Mouse (Mus musculus) embryonic facial prominence, embryonic 11.5 days (tissue): ENCODE results near the gene Znhit6. TPM values are rescaled to one million over a fixed set of nuclear protein-coding genes. Genes with fewer than 3 reads are reported as not detected.

Experiments used
- ATAC-seq: fragments of 200-750 bp; cut with Nextera tagmentation; replicated peaks from 2 replicates; pipeline ENCODE4 v1.8.0; 2017; ENCODE audit warnings: low read depth; ENCODE audit not compliant: insufficient number of reproducible peaks, low FRiP score, low TSS enrichment
- DNase-seq: peaks from one replicate; pipeline ENCODE4 v3.0.0-alpha.2; 2015; ENCODE audit warnings: low spot score
- H3K27ac ChIP-seq: fragments of 300-500 bp; sonication (generic); replicated peaks from 2 replicates; pipeline ENCODE4 v1.5.1; 2014; ENCODE audit warnings: mild to moderate bottlenecking, low read depth, low read length, control low read depth
- H3K27me3 ChIP-seq: fragments of 300-500 bp; sonication (generic); 2 replicates; pipeline ENCODE4 v1.6.1; 2014; ENCODE audit warnings: mild to moderate bottlenecking, low read length, moderate library complexity, mixed read lengths; ENCODE audit not compliant: control insufficient read depth, insufficient read depth
- H3K36me3 ChIP-seq: fragments of 300-500 bp; sonication (generic); replicated peaks from 2 replicates; pipeline ENCODE4 v1.6.1; 2014; ENCODE audit warnings: low read depth, mild to moderate bottlenecking, low read length, moderate library complexity, mixed read lengths; ENCODE audit not compliant: control insufficient read depth, insufficient read depth
- H3K4me1 ChIP-seq: fragments of 300-500 bp; sonication (generic); 2 replicates; pipeline ENCODE4 v1.6.1; 2014; ENCODE audit warnings: low read length, mixed read lengths; ENCODE audit not compliant: control insufficient read depth, insufficient read depth
- H3K4me2 ChIP-seq: fragments of 300-500 bp; sonication (generic); 2 replicates; pipeline ENCODE4 v1.6.1; 2014; ENCODE audit warnings: low read depth, mild to moderate bottlenecking, control low read depth, low read length, moderate library complexity
- H3K4me3 ChIP-seq: fragments of 300-500 bp; sonication (generic); 2 replicates; pipeline ENCODE4 v1.5.1; 2014; ENCODE audit warnings: low read depth, low read length, control low read depth
- H3K9ac ChIP-seq: fragments of 300-500 bp; sonication (generic); replicated peaks from 2 replicates; pipeline ENCODE4 v1.6.1; 2014; ENCODE audit warnings: mild to moderate bottlenecking, control low read depth, low read length
- H3K9me3 ChIP-seq: fragments of 300-500 bp; sonication (generic); replicated peaks from 2 replicates; pipeline ENCODE4 v1.6.1; 2016; ENCODE audit warnings: mild to moderate bottlenecking, low read length, inconsistent platforms, mixed read lengths; ENCODE audit not compliant: control insufficient read depth
- WGBS: fragments of 180-500 bp; shearing (Covaris S2); extraction: QIAGEN DNeasy Blood & Tissue Kit; methylation state at CpG from one replicate; pipeline ENCODE4 v1.1.7; 2014; 5-methylcytosine and 5-hydroxymethylcytosine counted together
- polyA plus RNA-seq: library from polyadenylated mRNA; unstranded; fragments of >200 nt; fragmentation: Nextera tagmentation; extraction: Ambion mirVana; gene quantifications from 2 replicates; pipeline ENCODE4 v1.2.1, GENCODE M21; 2014

Znhit6 gene
- polyA plus RNA-seq, 1 experiment from 2014 or later: 47.2 TPM

DNA sequence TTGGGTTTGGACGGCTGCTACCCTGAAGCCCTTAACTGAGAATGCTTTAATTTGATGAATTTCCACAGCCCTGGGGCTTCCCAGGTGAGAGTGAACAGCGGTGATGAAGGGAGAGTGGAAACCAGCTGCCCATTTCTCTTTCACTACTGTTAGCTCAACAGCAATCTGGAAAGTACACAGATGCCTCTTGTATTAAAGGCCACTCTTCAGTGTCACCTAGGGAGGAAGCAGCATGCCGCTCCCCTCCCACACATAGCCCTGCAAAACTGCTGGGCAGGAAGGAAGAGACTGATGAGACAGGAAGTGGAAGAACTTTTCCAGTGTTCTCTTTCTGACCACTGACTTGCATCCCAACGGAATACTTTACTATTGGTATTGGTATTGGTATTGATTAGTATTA, 37.2 kb downstream of the Znhit6 start:
- WGBS: 90% methylated on average over 4 of the region's 4 CpGs
- H3K27ac ChIP-seq: no peak overlapping the region
- no peaks in the 10 kb centered on the region for H3K27me3 ChIP-seq
- DNase-seq: no peak
- H3K4me1 ChIP-seq: no peaks in the 10 kb centered on the region
- no peak for ATAC-seq
- no peaks in the 10 kb centered on the region for H3K9me3 ChIP-seq
- no peak overlapping the region for H3K9ac ChIP-seq
- H3K4me2 ChIP-seq: no peak overlapping the region
- no peaks in the 10 kb centered on the region for H3K36me3 ChIP-seq
- H3K4me3 ChIP-seq: no peak overlapping the region

DNA sequence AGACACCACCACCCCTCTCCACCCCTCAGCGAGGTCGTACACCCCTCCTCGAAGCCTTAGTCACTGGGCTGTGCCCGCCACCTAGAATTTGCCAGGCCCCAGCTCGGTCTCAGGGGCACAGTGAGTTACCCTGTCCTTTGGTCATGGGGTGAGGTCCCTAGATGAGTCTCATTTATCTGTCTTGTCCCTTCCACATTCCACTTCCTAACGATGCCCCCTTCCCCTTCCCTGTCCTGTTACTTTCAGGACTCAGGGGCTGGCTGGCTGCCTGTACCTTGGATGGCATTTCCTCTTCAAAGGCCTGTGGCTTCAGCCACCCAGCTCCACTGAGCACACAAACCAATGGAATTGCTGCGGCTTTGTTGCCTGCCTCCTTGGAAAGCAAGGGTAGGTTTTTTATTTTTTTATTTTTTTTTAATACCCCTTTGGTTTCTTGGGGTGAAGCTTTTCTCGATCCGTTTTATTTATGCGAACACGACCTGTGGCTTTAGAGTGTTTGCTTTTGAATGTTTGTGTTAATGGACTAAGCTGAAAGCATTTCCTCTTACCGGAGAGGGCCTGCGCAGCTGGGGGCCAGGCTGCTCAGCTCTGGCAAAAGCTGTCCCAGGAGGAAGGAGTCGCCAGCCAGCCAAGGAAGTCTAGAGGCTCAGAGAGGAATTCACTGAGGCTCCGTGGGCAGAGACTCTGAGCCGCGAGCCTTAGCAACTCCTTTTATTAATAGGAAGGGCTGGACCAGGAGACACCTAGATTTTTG, 38.5 kb downstream of the Znhit6 start:
- Histone ChIP-seq H3K4me2 (no peak overlapping the region), H3K27ac (no peak overlapping the region), H3K9me3 (no peaks in the 10 kb centered on the region), H3K9ac (0 out of 2 replicates have a peak overlapping the region, but pooled peaks have one; percentile 23), H3K27me3 (no peaks in the 10 kb centered on the region), H3K4me3 (no peak overlapping the region), H3K4me1 (no peaks in the 10 kb centered on the region), H3K36me3 (no peaks in the 10 kb centered on the region)
- ATAC-seq (no peak), DNase-seq (peak; percentile 60)
- 18% methylated on average over 17 of the region's 17 CpGs for WGBS

DNA sequence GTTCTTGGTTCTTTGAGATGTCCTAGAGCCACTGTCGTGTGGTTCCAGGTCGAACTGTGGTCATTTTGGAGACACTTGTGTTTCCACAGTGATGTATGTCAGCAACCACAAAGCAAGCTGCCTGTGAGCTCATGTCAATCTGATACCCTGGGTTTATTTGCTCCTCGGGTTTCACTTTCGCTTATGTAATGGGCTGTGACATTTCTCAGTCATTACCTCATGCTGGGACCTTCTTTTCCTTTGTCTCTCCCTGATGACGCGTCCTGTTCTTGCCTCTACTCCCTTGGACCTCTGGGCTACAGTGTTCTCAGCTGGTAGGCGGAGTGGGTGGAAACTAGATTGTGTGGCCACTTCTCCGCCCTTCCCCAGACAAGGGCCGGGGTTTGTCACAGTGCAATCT, 42.3 kb downstream of the Znhit6 start:
- Histone ChIP-seq H3K4me1 (no peaks in the 10 kb centered on the region), H3K9ac (no peak overlapping the region), H3K9me3 (no peaks in the 10 kb centered on the region), H3K36me3 (no peaks in the 10 kb centered on the region), H3K4me2 (no peak overlapping the region), H3K27me3 (no peaks in the 10 kb centered on the region), H3K4me3 (no peak overlapping the region), H3K27ac (no peak overlapping the region)
- DNase-seq (no peak), ATAC-seq (no peak)
- WGBS: 79% methylated on average over 9 of the region's 9 CpGs

DNA sequence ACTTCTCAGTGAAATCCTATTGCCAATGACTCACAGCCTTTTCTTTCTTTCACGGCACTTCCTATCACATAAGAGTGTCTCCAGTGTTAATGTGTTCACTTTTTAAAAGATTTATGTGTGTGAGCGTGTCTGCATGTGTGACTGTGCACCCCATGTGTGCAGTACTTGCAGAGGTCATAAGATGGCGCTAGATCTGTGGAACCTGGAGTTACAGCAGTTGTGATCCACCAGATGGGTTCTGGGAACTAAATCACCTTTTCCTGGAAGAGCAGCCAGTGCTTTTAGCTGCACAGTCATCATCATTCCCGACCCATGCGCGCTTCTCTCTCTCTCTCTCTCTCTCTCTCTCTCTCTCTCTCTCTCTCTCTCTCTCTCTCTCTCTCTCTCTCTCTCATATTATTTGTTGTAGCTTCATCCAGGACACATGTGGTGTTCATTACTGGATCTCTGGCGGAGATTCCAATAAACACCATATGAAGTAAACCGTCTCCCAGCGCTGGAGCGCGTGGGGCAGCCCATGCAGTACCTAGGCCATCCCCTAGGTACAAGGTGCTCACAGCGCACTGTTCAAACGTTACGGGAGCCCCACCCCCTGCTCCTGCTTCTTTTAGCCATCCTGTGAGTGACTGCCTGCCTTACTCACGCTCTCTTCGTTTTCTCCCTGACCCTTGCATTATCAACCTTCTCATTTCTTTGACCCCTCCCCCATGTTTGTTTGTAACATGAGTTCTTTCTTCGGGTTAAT, 43.8 kb downstream of the Znhit6 start:
- H3K27me3 ChIP-seq: no peaks in the 10 kb centered on the region
- no peaks in the 10 kb centered on the region for H3K36me3 ChIP-seq
- H3K27ac ChIP-seq: no peak overlapping the region
- WGBS: 87% methylated on average over 17 of the region's 17 CpGs
- H3K9ac ChIP-seq: no peak overlapping the region
- DNase-seq (peak; percentile 19), ATAC-seq (no peak)
- no peak overlapping the region for H3K4me2 ChIP-seq
- no peak overlapping the region for H3K4me3 ChIP-seq
- H3K4me1 ChIP-seq: no peaks in the 10 kb centered on the region
- H3K9me3 ChIP-seq: no peaks in the 10 kb centered on the region

- ATAC-seq (no peak), DNase-seq (no peak)
- Histone ChIP-seq H3K9me3 (no peaks in the 10 kb centered on the region), H3K27me3 (no peaks in the 10 kb centered on the region), H3K27ac (no peak overlapping the region), H3K4me2 (no peak overlapping the region), H3K9ac (no peak overlapping the region), H3K4me1 (no peaks in the 10 kb centered on the region), H3K4me3 (no peak overlapping the region), H3K36me3 (no peaks in the 10 kb centered on the region)
- WGBS: 91% methylated on average over 4 of the region's 4 CpGs
Measured at GRCm38 (mm10) chr3:145621209-145621608, 45.2 kb downstream of the Znhit6 start.

DNA sequence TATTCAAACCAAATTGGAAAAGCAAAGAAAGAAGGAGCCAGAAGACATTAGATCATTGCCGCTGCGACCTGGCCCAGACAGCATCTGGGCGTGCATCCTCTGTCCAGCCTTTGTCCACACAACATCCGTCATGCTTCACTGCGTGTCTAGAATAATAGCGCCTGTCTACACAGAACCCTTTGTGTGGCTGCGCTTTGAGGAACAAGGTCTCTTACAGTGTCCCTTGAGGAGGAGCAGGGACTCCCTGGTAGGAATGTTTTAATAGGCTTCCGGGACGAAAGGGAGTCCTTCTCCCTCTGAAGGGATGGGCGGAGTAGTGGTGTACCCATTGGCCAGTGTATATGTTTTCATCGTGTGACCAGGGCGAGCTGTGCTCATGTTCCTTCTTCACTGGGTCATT, 47.0 kb downstream of the Znhit6 start:
- Histone ChIP-seq H3K9me3 (no peaks in the 10 kb centered on the region), H3K4me1 (no peaks in the 10 kb centered on the region), H3K27ac (no peak overlapping the region), H3K36me3 (no peaks in the 10 kb centered on the region), H3K27me3 (no peaks in the 10 kb centered on the region), H3K9ac (no peak overlapping the region), H3K4me3 (no peak overlapping the region), H3K4me2 (no peak overlapping the region)
- WGBS: 72% methylated on average over 12 of the region's 12 CpGs
- no peak for DNase-seq
- no peak for ATAC-seq

DNA sequence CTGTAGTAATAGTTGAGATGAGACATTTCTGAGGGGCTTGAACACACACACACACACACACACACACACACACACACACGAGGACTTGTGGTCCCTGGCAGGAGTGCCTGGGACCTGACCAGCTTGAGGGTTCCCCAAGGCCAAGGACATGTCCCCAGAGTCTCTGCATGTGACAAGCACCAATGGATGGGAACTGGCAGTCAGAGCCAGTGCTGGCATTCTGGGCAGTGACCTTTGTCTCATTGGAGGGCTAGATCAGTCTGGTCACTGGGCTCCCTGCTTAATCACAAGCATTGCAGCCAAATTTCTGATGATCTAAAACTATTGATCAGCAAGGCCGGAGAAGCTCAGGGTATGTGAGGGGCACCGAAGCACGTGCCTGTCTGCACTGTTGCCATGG, 48.8 kb downstream of the Znhit6 start:
- ATAC-seq: no peak
- no peaks in the 10 kb centered on the region for H3K36me3 ChIP-seq
- no peaks in the 10 kb centered on the region for H3K4me1 ChIP-seq
- no peak overlapping the region for H3K4me2 ChIP-seq
- H3K4me3 ChIP-seq: no peak overlapping the region
- H3K9ac ChIP-seq: no peak overlapping the region
- 92% methylated on average over 4 of the region's 4 CpGs for WGBS
- no peaks in the 10 kb centered on the region for H3K27me3 ChIP-seq
- no peak for DNase-seq
- H3K27ac ChIP-seq: no peak overlapping the region
- no peaks in the 10 kb centered on the region for H3K9me3 ChIP-seq

DNA sequence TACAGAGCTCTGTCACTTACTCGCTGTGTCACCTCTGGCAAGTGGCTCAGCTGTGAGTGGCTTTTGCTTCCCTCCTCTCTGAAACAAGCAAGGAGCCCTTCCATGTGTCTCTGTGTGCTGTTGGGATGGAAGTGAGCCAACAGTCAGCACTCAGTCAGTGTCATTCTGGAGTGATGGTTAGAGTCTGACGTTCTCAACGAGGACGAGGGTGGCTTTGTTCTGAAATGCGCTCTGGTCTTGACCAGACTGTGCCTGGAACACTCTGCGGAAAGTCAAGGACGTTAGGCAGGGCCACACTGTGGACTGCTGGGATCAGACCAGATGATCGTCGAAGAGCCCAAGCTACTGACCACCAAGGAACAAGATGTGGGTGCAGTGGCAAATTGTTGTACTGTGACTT, 49.5 kb downstream of the Znhit6 start:
- Histone ChIP-seq H3K4me3 (no peak overlapping the region), H3K36me3 (no peaks in the 10 kb centered on the region), H3K27ac (no peak overlapping the region), H3K4me2 (no peak overlapping the region), H3K9me3 (no peaks in the 10 kb centered on the region), H3K27me3 (no peaks in the 10 kb centered on the region), H3K4me1 (no peaks in the 10 kb centered on the region), H3K9ac (no peak overlapping the region)
- 85% methylated on average over 9 of the region's 9 CpGs for WGBS
- DNase-seq (no peak), ATAC-seq (no peak)
